Mouse (Mus musculus): ENCODE measurements around the gene Chrdl1. TPM values are rescaled to one million over a fixed set of nuclear protein-coding genes. Genes with fewer than 3 reads are reported as not detected.

Chrdl1 gene
- not detected for total RNA-seq (2023)

GRCm38 (mm10) chrX:143393791-143394369 is at the start of gene Chrdl1:
Gene Chrdl1 (minus strand): TSS chrX:143394262.

Other genes with a start within 250 kb of the Chrdl1 start
- not detected for gene Pak3, start 124.3 kb upstream of the Chrdl1 start, total RNA-seq (2023)